Mouse (Mus musculus): ENCODE measurements at regions not wholly inside any gene's neighbourhood (a gene's known extent, or its start where the extent isn't known, plus 50 kb on each side); places are given as distances from the start of the nearest gene placed in this dataset.
A peak's percentile ranks its signal among the peaks of the same experiment; 100 is the strongest.

DNA sequence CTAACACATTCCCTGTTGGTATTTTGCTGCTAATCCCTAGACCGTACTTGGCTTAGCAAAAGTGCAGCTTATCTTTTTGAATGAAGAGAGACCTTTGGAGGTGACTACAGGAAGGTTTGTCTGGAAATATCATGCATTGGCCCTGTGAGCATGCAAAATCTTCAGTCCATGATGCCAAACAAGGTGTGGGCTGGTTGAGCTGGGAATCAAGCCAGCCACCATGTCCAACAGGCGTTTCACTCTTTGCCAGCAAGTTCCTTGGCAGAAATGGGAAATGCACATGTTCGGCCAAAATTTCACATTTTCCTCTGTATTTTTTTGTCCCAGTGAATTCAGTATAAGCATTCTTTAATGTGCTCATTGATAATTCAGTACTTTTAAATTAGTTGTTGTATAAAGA lies 617.0 kb downstream of the Psat1 start:
- no peak for ATAC-seq
- Histone ChIP-seq H3K9ac (ENCODE audit: low read length) (no peak overlapping the region), H3K4me2 (ENCODE audit: low read length) (no peak overlapping the region)

DNA sequence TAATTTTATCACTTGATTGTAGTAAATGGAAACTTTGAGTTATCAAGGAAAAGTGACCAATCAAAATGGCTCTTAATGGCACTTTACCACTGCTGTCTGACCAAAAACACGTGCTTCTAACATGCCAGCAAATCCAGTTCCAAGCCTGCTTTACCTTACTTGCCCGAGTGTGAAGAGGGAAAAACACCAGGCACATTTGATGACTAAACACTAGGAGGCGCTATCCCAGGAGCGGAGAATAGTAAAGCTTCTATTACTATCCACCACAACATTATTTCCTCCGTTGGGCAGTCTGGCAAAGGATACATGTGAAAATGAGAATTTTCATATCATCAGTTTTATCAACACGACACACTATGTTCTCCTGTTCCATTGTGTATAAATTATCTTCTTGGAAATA lies 647.7 kb downstream of the Psat1 start:
- H3K4me1 ChIP-seq (ENCODE audit: control insufficient read depth, insufficient read depth, low read length): no peaks in the 10 kb centered on the region
- 46% methylated on average over 6 of the region's 6 CpGs for WGBS
- no peak overlapping the region for H3K4me3 ChIP-seq (ENCODE audit: low read depth, low read length)

More for the DNA sequence above, 617.0 kb downstream of the Psat1 start:
- H3K9me3 ChIP-seq (replicated peaks; ENCODE audit: control insufficient read depth, low read length): no peaks in the 10 kb centered on the region
- H3K4me3 ChIP-seq (ENCODE audit: low read depth, low read length): no peak overlapping the region
- H3K36me3 ChIP-seq (ENCODE audit: control insufficient read depth, insufficient read depth, low read length): no peaks in the 10 kb centered on the region
- no peaks in the 10 kb centered on the region for H3K27me3 ChIP-seq (replicated peaks; ENCODE audit: control insufficient read depth, insufficient read depth, low read length)
- DNase-seq (ENCODE audit: low spot score): no peak
- no peak overlapping the region for H3K27ac ChIP-seq (ENCODE audit: low read depth, low read length)
- 71% methylated on average over 3 of the region's 3 CpGs for WGBS
- no peaks in the 10 kb centered on the region for H3K4me1 ChIP-seq (ENCODE audit: control insufficient read depth, insufficient read depth, low read length)

DNA sequence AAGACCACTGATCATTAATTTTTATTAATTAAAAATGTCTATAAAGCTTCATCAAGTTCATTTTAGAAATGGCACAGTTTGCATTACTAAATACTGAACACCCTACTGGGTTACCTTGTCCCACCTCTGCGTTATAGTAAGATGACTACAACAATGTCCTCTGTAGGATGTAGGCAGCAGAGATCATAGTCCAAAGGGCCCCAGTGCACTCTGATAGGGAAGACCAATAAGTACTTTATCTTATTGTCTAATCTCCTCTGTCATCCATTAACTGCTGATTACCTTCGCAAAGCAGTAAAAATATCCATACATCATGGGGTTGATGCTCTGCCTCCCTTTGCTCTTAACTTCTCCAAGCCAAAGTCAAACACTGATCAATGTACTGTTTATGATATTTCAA lies 662.1 kb downstream of the Psat1 start:
- H3K27ac ChIP-seq (ENCODE audit: low read depth, low read length): no peak overlapping the region
- no peaks in the 10 kb centered on the region for H3K27me3 ChIP-seq (replicated peaks; ENCODE audit: control insufficient read depth, insufficient read depth, low read length)
- H3K9me3 ChIP-seq (replicated peaks; ENCODE audit: control insufficient read depth, low read length): no peaks in the 10 kb centered on the region
- H3K4me2 ChIP-seq (ENCODE audit: low read length): no peak overlapping the region
- ATAC-seq: no peak
- H3K4me3 ChIP-seq (ENCODE audit: low read depth, low read length): no peak overlapping the region
- DNase-seq (ENCODE audit: low spot score): no peak
- H3K36me3 ChIP-seq (ENCODE audit: control insufficient read depth, insufficient read depth, low read length): no peaks in the 10 kb centered on the region
- H3K4me1 ChIP-seq (ENCODE audit: control insufficient read depth, insufficient read depth, low read length): no peaks in the 10 kb centered on the region
- no peak overlapping the region for H3K9ac ChIP-seq (ENCODE audit: low read length)
- WGBS: 93% methylated on average over 2 of the region's 2 CpGs

More for the DNA sequence above, 647.7 kb downstream of the Psat1 start:
- ATAC-seq: no peak
- no peaks in the 10 kb centered on the region for H3K9me3 ChIP-seq (replicated peaks; ENCODE audit: control insufficient read depth, low read length)
- H3K4me2 ChIP-seq (ENCODE audit: low read length): no peak overlapping the region
- H3K27me3 ChIP-seq (replicated peaks; ENCODE audit: control insufficient read depth, insufficient read depth, low read length): no peaks in the 10 kb centered on the region
- peak; percentile 29 for DNase-seq (ENCODE audit: low spot score)
- no peak overlapping the region for H3K9ac ChIP-seq (ENCODE audit: low read length)
- no peak overlapping the region for H3K27ac ChIP-seq (ENCODE audit: low read depth, low read length)
- no peaks in the 10 kb centered on the region for H3K36me3 ChIP-seq (ENCODE audit: control insufficient read depth, insufficient read depth, low read length)

DNA sequence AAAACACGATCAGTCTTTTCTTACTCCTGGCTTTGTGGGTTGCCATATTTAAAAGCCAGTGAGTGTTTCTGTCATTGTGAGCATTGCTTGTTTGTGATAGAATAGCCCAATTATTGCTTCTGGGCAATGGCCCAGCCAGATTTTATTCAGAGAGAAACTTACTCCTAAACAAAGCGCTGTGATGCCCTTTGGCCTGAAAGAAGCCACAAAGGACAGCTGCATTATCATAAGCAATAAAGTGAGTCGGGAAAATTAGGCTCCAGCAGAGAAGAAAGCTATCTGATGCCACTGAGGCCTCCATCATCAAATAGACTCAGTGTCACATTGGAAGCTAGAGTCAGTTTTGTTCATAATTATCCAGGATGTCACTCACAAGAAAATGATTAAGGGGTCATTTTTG lies 644.9 kb upstream of the Tle4 start:
- H3K9me3 ChIP-seq (replicated peaks; ENCODE audit: control insufficient read depth, low read length): no peaks in the 10 kb centered on the region
- no peak overlapping the region for H3K27ac ChIP-seq (ENCODE audit: low read depth, low read length)
- 25% methylated on average over 3 of the region's 3 CpGs for WGBS
- H3K4me2 ChIP-seq (ENCODE audit: low read length): no peak overlapping the region
- H3K36me3 ChIP-seq (ENCODE audit: control insufficient read depth, insufficient read depth, low read length): no peaks in the 10 kb centered on the region
- H3K4me3 ChIP-seq (ENCODE audit: low read depth, low read length): no peak overlapping the region
- DNase-seq (ENCODE audit: low spot score) (peak; percentile 46), ATAC-seq (no peak)
- no peaks in the 10 kb centered on the region for H3K4me1 ChIP-seq (ENCODE audit: control insufficient read depth, insufficient read depth, low read length)
- H3K27me3 ChIP-seq (replicated peaks; ENCODE audit: control insufficient read depth, insufficient read depth, low read length): no peaks in the 10 kb centered on the region
- H3K9ac ChIP-seq (ENCODE audit: low read length): no peak overlapping the region

DNA sequence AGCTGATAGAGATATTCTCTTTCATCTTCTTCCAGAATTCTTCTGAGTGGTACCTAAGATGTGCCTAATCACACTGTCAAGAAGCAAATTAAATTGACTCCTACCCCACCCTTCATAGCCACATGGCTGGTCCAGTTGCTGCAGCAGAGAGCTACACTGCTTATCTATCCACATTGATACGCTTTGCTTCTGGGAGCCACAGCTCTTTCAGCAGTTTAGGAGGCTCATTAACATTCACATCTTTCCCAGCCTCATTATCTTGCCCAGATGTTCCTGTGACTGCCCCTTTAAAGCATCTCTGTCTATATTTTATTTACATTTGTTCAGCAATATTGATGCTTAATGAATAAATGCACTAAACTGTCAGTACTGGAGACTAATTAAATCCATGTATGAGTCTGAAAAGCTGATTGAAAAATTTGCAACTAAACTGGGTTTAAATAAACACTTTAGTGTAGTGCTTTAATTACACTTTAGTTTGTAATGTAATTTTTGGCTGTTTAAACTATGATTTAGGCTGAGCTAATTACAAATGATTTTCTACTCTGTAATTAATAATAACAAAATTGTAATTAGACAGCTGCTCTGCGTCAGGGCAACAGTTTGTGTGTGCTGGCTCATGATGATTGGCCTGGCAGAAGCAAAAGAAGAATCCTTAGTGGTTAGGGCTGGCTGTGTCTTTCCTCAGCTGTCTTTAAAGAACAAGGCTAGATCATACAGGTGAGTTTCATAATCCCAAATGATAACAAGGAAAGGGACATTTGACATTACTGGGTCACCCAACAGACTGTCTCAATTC lies 632.5 kb upstream of the Tle4 start:
- H3K4me2 ChIP-seq (ENCODE audit: low read length): no peak overlapping the region
- DNase-seq (ENCODE audit: low spot score): peak; percentile 77
- 23% methylated on average over 2 of the region's 2 CpGs for WGBS
- no peak overlapping the region for H3K4me3 ChIP-seq (ENCODE audit: low read depth, low read length)
- peak; percentile 88 for ATAC-seq
- peaks cover 4% of the 10 kb centered on the region for H3K4me1 ChIP-seq (ENCODE audit: control insufficient read depth, insufficient read depth, low read length)
- no peaks in the 10 kb centered on the region for H3K9me3 ChIP-seq (replicated peaks; ENCODE audit: control insufficient read depth, low read length)
- H3K27ac ChIP-seq (ENCODE audit: low read depth, low read length): no peak overlapping the region
- no peaks in the 10 kb centered on the region for H3K36me3 ChIP-seq (ENCODE audit: control insufficient read depth, insufficient read depth, low read length)
- no peaks in the 10 kb centered on the region for H3K27me3 ChIP-seq (replicated peaks; ENCODE audit: control insufficient read depth, insufficient read depth, low read length)
- no peak overlapping the region for H3K9ac ChIP-seq (ENCODE audit: low read length)

DNA sequence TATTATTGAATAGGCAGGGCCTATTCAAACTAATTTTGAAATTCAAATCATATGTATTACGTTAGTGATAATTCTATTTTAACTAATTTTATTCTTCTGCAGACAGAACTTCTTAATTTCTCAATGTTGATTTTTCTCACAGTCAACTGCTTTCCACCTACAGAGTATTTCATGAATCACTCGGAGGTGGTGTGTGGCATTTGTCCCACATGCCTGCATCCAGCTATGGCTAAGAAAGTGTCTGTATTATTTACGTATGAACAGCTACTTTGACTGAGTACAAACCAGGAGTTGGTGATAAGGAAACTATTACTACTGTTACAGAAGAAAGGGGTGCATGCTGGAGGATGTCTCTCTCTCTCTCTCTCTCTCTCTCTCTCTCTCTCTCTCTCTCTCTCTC lies 619.5 kb upstream of the Tle4 start:
- Histone ChIP-seq H3K4me1 (ENCODE audit: control insufficient read depth, insufficient read depth, low read length) (0 out of 2 replicates have a peak, but pooled peaks cover 3% of the 10 kb centered on the region), H3K9ac (ENCODE audit: low read length) (no peak overlapping the region), H3K36me3 (ENCODE audit: control insufficient read depth, insufficient read depth, low read length) (no peaks in the 10 kb centered on the region), H3K9me3 (replicated peaks; ENCODE audit: control insufficient read depth, low read length) (no peaks in the 10 kb centered on the region), H3K4me2 (ENCODE audit: low read length) (no peak overlapping the region), H3K27ac (ENCODE audit: low read depth, low read length) (no peak overlapping the region), H3K4me3 (ENCODE audit: low read depth, low read length) (no peak overlapping the region), H3K27me3 (replicated peaks; ENCODE audit: control insufficient read depth, insufficient read depth, low read length) (no peaks in the 10 kb centered on the region)
- ATAC-seq (no peak), DNase-seq (ENCODE audit: low spot score) (no peak)
- 81% methylated on average over 3 of the region's 3 CpGs for WGBS

DNA sequence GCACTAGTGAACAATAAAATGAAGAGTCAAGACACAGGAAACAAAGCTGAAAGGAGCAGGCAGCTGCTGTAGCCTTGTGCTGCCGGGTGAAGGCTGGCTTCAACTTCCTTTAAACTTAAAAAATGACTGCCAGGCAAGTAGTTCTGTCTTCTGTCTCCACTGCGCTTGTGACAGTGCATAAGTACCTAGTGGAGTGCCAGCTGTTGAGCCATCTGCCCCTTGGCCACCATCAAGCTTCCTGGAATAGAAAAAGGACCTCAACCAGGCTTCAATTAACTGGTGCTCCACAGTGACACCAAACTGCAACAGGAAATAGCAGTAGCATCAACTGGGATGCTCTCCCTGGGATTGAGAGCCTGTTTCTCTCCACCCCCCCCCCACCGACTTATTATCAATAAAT lies 616.8 kb upstream of the Tle4 start:
- H3K27me3 ChIP-seq (replicated peaks; ENCODE audit: control insufficient read depth, insufficient read depth, low read length): no peaks in the 10 kb centered on the region
- ATAC-seq: no peak
- no peaks in the 10 kb centered on the region for H3K9me3 ChIP-seq (replicated peaks; ENCODE audit: control insufficient read depth, low read length)
- H3K27ac ChIP-seq (ENCODE audit: low read depth, low read length): no peak overlapping the region
- no peak overlapping the region for H3K4me2 ChIP-seq (ENCODE audit: low read length)
- H3K36me3 ChIP-seq (ENCODE audit: control insufficient read depth, insufficient read depth, low read length): no peaks in the 10 kb centered on the region
- 70% methylated on average over 3 of the region's 3 CpGs for WGBS
- 0 out of 2 replicates have a peak, but pooled peaks cover 6% of the 10 kb centered on the region for H3K4me1 ChIP-seq (ENCODE audit: control insufficient read depth, insufficient read depth, low read length)
- peak; percentile 19 for DNase-seq (ENCODE audit: low spot score)
- no peak overlapping the region for H3K9ac ChIP-seq (ENCODE audit: low read length)
- no peak overlapping the region for H3K4me3 ChIP-seq (ENCODE audit: low read depth, low read length)

DNA sequence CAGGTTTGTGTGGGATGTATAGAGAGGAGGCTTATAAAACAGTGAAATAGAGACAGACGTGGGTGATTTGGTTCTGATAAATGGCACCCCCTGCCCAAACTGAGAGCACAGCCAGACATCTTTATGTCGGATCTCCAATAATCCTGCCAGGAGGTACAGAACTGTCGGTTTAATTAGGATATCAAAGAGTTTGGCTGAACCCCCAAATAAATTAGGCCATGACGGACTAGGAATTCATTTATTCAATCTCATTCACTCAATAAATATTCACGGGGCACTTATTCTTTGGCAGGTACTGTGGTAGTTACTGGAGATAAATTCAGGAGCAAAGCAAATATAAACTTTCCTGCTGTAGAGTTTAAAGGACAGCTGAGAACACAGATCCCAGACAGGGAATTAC lies 615.0 kb upstream of the Tle4 start:
- H3K27me3 ChIP-seq (replicated peaks; ENCODE audit: control insufficient read depth, insufficient read depth, low read length): no peaks in the 10 kb centered on the region
- no peak overlapping the region for H3K4me3 ChIP-seq (ENCODE audit: low read depth, low read length)
- H3K9ac ChIP-seq (ENCODE audit: low read length): no peak overlapping the region
- H3K27ac ChIP-seq (ENCODE audit: low read depth, low read length): no peak overlapping the region
- ATAC-seq: no peak
- H3K4me2 ChIP-seq (ENCODE audit: low read length): no peak overlapping the region
- no peaks in the 10 kb centered on the region for H3K36me3 ChIP-seq (ENCODE audit: control insufficient read depth, insufficient read depth, low read length)
- no peaks in the 10 kb centered on the region for H3K9me3 ChIP-seq (replicated peaks; ENCODE audit: control insufficient read depth, low read length)
- DNase-seq (ENCODE audit: low spot score): peak; percentile 56
- 19% methylated on average over 5 of the region's 5 CpGs for WGBS
- 0 out of 2 replicates have a peak, but pooled peaks cover 6% of the 10 kb centered on the region for H3K4me1 ChIP-seq (ENCODE audit: control insufficient read depth, insufficient read depth, low read length)

DNA sequence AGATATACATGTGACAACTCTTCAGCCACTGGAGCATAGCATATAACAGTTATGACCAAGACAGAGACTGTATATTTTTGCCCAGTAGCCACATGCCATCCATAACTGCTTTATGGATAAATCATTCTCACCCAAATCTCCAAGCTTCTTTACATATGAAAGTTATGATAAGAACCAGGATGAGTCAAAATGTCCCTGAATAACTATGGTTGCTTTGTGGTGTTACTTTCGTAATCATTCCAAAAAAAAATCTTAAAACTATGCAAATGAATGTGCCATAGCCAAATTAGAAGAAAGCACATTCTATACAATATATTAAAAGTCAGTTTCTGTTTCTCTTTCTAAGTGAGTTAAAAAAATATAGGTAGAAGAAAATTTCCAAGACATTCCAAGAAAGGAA lies 605.2 kb upstream of the Tle4 start:
- DNase-seq (ENCODE audit: low spot score): no peak
- Histone ChIP-seq H3K36me3 (ENCODE audit: control insufficient read depth, insufficient read depth, low read length) (no peaks in the 10 kb centered on the region), H3K4me1 (ENCODE audit: control insufficient read depth, insufficient read depth, low read length) (peaks cover 11% of the 10 kb centered on the region; the same call in 1 of the 2 replicates), H3K4me2 (ENCODE audit: low read length) (no peak overlapping the region), H3K9me3 (replicated peaks; ENCODE audit: control insufficient read depth, low read length) (no peaks in the 10 kb centered on the region), H3K27ac (ENCODE audit: low read depth, low read length) (no peak overlapping the region), H3K4me3 (ENCODE audit: low read depth, low read length) (no peak overlapping the region), H3K9ac (ENCODE audit: low read length) (no peak overlapping the region), H3K27me3 (replicated peaks; ENCODE audit: control insufficient read depth, insufficient read depth, low read length) (no peaks in the 10 kb centered on the region)
- ATAC-seq: no peak
- WGBS: 86% methylated on average over 1 of the region's 1 CpGs
